Mouse (Mus musculus) megakaryocyte, adult 5-6 weeks (primary cell): ENCODE results near the gene Cdc42se1. TPM values are rescaled to one million over a fixed set of nuclear protein-coding genes. Genes with fewer than 3 reads are reported as not detected.

Source experiments
- ATAC-seq: 2 replicates; pipeline ENCODE4 v1.8.0; 2016; ENCODE audit warnings: mild to moderate bottlenecking, inconsistent platforms; ENCODE audit not compliant: poor library complexity, severe bottlenecking
- total RNA-seq, 2 experiments: library from RNA; stranded (forward) in 1 of 2; stranded (reverse) in 1 of 2; fragments of 153-499, 151-499 nt in 1 of 2; fragments of 221-1000, 200-1000 nt in 1 of 2; gene quantifications; 2 replicates each; pipeline versions ENCODE4 v1.2.3 to v1.2.4; 2015 to 2017

The Cdc42se1 gene
- total RNA-seq, 2 experiments from 2014 or later, result 142 to 151 TPM

DNA sequence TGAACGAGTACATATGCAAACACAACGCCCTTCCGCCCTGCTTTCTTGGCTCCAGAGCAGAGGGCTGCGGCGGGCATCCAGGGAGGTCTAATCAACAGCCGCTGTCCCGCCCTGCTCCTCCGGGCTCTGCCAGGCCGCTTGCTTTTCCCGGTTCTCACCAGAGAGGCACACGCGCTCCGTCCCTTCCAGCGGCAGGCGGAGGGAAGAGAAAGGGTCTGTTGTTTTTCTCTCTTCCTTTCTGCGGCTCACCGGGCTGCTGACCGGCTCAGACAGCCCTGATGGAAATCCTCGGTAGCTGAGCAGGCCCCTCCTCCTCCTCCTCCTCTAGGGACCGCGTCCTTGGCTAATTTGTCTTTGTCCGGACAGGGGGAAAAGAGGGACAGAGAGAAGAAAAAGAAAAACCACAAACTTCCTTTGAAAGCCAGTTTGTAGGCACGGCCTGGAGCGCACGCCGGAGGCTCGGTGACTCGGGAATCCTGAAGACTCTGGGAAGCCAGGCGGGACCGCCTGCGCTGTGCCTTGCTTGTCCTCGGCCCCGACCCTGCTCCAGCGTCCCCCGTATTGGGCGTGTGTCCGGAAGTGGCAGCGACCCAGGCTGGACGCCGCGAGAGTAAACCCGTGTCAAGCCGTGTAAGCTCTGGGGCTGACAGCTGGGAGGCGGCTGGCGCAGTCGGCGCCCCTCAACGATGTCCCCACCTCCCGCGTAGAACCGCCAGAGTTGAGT, 54.5 kb downstream of the Cdc42se1 start:
- ATAC-seq, result peak; percentile 39

DNA sequence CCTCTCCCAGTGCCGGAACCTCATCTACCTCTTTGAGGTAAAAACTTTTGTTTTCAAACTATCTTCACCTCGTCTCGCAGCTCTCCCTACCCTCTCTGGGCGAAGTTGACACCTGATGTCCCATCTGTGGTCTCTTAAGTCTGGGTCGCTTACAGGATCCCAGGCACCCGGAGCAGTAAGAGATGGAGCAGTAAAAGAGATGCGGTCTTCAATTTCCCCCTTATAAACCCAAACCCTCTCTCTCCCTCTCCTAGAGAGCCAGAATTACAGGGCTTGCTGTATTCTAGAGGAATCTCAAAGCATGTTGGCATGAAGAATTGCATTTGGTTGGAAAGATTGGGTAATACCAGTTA, 55.0 kb downstream of the Cdc42se1 start:
- no peak for ATAC-seq

DNA sequence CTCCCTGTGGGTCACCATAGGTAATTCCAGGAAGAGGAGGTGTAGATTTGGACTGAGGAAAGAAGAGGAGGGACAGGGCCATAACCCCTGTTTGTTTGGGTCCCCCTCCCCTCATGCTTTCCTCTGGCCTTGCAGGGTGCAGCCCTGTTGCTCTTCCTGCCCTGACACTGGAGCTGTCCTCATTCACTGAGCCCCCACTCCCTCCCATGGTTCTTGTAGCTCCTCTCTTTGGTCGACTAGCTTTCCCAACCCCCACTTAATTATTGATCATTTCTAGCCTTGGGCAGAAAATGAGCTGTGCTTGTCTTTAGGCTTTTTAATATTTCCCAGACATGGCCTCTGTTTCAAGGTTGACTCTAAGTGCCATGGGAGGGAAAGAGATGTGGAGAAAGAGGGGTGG, 55.5 kb downstream of the Cdc42se1 start:
- ATAC-seq, result no peak

DNA sequence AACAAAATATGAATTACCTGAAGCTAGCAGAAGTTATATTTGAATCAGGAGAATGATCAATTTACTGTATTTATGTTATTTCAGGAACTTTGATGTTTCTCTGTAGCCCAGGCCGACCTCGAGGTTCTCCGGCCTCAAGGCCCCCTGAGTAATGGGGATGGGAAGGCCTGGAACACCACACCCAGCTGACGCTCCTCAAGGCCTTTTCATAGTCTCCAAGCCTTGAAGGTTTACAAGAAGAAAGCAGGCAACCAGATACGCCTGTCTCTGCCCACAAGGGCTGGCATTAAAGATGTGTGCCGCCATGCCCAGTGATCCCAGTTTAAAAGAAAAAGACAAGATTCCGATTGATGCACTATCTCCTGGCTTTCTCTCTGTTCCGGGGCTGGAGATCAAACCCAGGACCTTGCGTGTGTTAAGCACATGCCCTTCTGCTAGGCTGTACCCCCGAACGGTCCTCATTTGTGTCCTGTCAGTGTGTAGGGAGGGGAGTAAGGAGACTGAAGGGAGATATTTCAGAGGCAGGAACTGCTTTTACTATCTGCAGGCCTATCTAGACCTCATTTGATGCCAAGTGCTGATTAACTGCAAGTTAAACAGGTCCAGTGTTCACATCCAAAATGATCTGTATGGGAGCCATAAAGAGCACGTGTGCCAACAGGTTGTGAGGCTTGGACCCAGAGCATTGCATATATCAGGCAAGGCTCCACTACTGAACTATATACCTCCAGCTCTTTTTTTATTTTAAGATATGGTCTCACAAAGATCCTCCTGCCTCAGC, 56.2 kb downstream of the Cdc42se1 start:
- no peak for ATAC-seq

DNA sequence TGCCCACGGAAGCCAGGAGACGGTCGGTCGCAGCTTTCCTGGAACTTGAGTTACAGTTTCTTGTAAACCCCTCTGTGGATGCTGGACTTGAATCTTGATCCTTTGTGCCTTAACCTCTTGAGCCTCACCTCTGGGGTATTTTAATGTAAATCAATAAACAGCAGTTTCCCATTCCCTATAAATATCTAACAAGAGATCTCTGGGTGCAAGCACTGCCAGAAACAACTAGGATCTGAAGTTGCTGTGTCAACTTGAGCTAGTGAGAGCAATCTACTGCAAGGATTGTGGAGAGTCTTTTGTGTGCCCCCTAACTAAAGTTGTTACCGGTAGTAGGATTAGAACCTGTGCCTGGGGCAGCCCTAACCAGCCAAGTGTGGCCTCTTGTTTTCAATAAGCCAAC, 56.9 kb downstream of the Cdc42se1 start:
- no peak for ATAC-seq

Other genes with a start within 250 kb of the Cdc42se1 start
- 10.0 and 15.7 TPM in 2 replicates for gene Zfp687, start 213.3 kb upstream of the Cdc42se1 start, total RNA-seq (2015)
- 11.7 and 39.5 TPM in 2 replicates for gene Zfp687, start 213.3 kb upstream of the Cdc42se1 start, total RNA-seq (2017)
- 80.0 and 91.9 TPM in 2 replicates for gene Psmd4, start 186.1 kb upstream of the Cdc42se1 start, total RNA-seq (2015)
- 224 and 226 TPM in 2 replicates for gene Psmd4, start 186.1 kb upstream of the Cdc42se1 start, total RNA-seq (2017)
- gene Pip5k1a, start 121.8 kb upstream of the Cdc42se1 start, total RNA-seq (2015), result 9.7 and 15.8 TPM in 2 replicates
- 12.4 and 14.5 TPM in 2 replicates for gene Pip5k1a, start 121.8 kb upstream of the Cdc42se1 start, total RNA-seq (2017)
- 33.6 and 37.3 TPM in 2 replicates for gene Vps72, start 117.7 kb upstream of the Cdc42se1 start, total RNA-seq (2015)
- 74.0 and 77.3 TPM in 2 replicates for gene Vps72, start 117.7 kb upstream of the Cdc42se1 start, total RNA-seq (2017)
- gene Tmod4, start 104.3 kb upstream of the Cdc42se1 start, total RNA-seq (2015), result 1.1 and 4.4 TPM in 2 replicates
- gene Tmod4, start 104.3 kb upstream of the Cdc42se1 start, total RNA-seq (2017), result not detected in 2 replicates
- 51.3 and 61.3 TPM in 2 replicates for gene Scnm1, start 94.7 kb upstream of the Cdc42se1 start, total RNA-seq (2015)
- gene Scnm1, start 94.7 kb upstream of the Cdc42se1 start, total RNA-seq (2017), result 68.0 and 72.8 TPM in 2 replicates
- 3.3 and 3.8 TPM in 2 replicates for gene Lysmd1, start 94.6 kb upstream of the Cdc42se1 start, total RNA-seq (2015)
- 4.4 and 5.0 TPM in 2 replicates for gene Lysmd1, start 94.6 kb upstream of the Cdc42se1 start, total RNA-seq (2017)
- 77.5 and 85.2 TPM in 2 replicates for gene Tnfaip8l2, start 86.4 kb upstream of the Cdc42se1 start, total RNA-seq (2015)
- gene Tnfaip8l2, start 86.4 kb upstream of the Cdc42se1 start, total RNA-seq (2017), result 103 and 115 TPM in 2 replicates
- gene Sema6c, start 68.3 kb upstream of the Cdc42se1 start, total RNA-seq (2015), result 0.04 TPM in 1 of 2 replicates, not detected in the other
- gene Sema6c, start 68.3 kb upstream of the Cdc42se1 start, total RNA-seq (2017), result not detected in 2 replicates
- gene Gabpb2, start 10.8 kb upstream of the Cdc42se1 start, total RNA-seq (2015), result 37.6 and 39.3 TPM in 2 replicates
- 64.2 and 73.3 TPM in 2 replicates for gene Gabpb2, start 10.8 kb upstream of the Cdc42se1 start, total RNA-seq (2017)
- gene Mllt11, start 3.4 kb downstream of the Cdc42se1 start, total RNA-seq (2015), result 3.3 and 6.1 TPM in 2 replicates
- gene Mllt11, start 3.4 kb downstream of the Cdc42se1 start, total RNA-seq (2017), result 2.8 and 7.3 TPM in 2 replicates
- gene Gm128, start 12.9 kb downstream of the Cdc42se1 start, total RNA-seq (2015), result 0.16 and 0.21 TPM in 2 replicates
- not detected in 2 replicates for gene Gm128, start 12.9 kb downstream of the Cdc42se1 start, total RNA-seq (2017)
- not detected in 2 replicates for gene Bnipl, start 22.5 kb downstream of the Cdc42se1 start, total RNA-seq (2015)
- gene Bnipl, start 22.5 kb downstream of the Cdc42se1 start, total RNA-seq (2017), result not detected in 2 replicates
- gene Mindy1, start 52.6 kb downstream of the Cdc42se1 start, total RNA-seq (2015), result 49.5 and 55.2 TPM in 2 replicates
- gene Mindy1, start 52.6 kb downstream of the Cdc42se1 start, total RNA-seq (2017), result 44.0 and 54.1 TPM in 2 replicates
- gene Prune1, start 53.3 kb downstream of the Cdc42se1 start, total RNA-seq (2015), result 12.4 and 14.5 TPM in 2 replicates
- 7.8 and 10.2 TPM in 2 replicates for gene Prune1, start 53.3 kb downstream of the Cdc42se1 start, total RNA-seq (2017)
- 3.0 and 3.8 TPM in 2 replicates for gene Anxa9, start 78.4 kb downstream of the Cdc42se1 start, total RNA-seq (2015)
- 1.9 and 2.4 TPM in 2 replicates for gene Anxa9, start 78.4 kb downstream of the Cdc42se1 start, total RNA-seq (2017)
- gene Cers2, start 86.1 kb downstream of the Cdc42se1 start, total RNA-seq (2015), result 184 and 191 TPM in 2 replicates
- 86.0 and 107 TPM in 2 replicates for gene Cers2, start 86.1 kb downstream of the Cdc42se1 start, total RNA-seq (2017)
- gene Setdb1, start 128.5 kb downstream of the Cdc42se1 start, total RNA-seq (2015), result 20.5 and 21.2 TPM in 2 replicates
- gene Setdb1, start 128.5 kb downstream of the Cdc42se1 start, total RNA-seq (2017), result 22.4 and 23.8 TPM in 2 replicates
- gene 4930558C23Rik, start 174.1 kb downstream of the Cdc42se1 start, total RNA-seq (2015), result not detected in 2 replicates
- not detected in 2 replicates for gene 4930558C23Rik, start 174.1 kb downstream of the Cdc42se1 start, total RNA-seq (2017)
- 26.8 and 30.6 TPM in 2 replicates for gene Arnt, start 205.7 kb downstream of the Cdc42se1 start, total RNA-seq (2015)
- 27.8 and 36.1 TPM in 2 replicates for gene Arnt, start 205.7 kb downstream of the Cdc42se1 start, total RNA-seq (2017)